Mouse (Mus musculus): ENCODE results near the gene Dhdh. TPM values are rescaled to one million over a fixed set of nuclear protein-coding genes. Genes with fewer than 3 reads are reported as not detected.
"Not testable (repeated sequence)": the region's sequence is repeated elsewhere in the genome, so short reads cannot be mapped to it uniquely, and the experiment has no call there.

Dhdh gene
- total and polyA plus RNA-seq, 3 experiments: 1.6 to 18.0 (median 6.8) TPM

DNA sequence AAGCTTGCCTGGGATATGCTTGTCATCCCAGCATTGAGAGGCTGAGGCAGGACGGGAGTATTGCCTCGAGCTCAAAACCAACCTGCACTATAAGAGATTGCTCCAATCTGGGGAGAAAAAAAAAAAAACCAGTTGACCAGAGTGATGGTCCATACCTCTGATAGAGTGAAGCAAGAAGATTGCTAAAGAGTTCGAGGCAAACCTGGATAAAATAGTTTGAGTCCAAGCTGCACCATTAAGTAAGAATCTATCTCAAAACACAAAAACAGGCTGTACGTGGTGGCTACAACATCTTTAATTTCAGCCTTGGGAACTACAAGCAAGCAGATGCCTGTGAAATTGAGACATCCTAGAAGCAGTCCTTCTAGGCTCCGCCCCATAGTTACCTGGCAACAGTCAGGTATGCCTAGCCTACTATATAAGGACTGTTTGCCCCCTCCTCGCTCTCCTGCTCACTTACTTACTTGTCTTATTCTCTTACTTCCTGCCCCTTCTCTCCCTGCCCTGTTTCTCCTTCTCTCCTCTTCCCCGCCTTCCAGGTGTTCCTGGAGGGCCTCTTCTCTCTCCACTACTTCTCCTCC, 21.4 kb downstream of the Dhdh start:
- ATAC-seq (ENCODE audit: extremely low read depth, insufficient number of reproducible peaks, low FRiP score, poor library complexity, severe bottlenecking) (no peak), DNase-seq (ENCODE audit: low spot score) (no peak)
- peak overlapping the region; percentile 94 for H3K4me3 ChIP-seq (ENCODE audit: low read depth, low read length)
- no peaks in the 10 kb centered on the region for H3K9me3 ChIP-seq (replicated peaks)
- TF ChIP-seq GATA1 (IDR thresholded peaks at IDR 0.05; ENCODE audit: borderline replicate concordance, low read length) (no peak), POLR2AphosphoS5 (IDR thresholded peaks at IDR 0.05; ENCODE audit: insufficient replicate concordance, low read depth, low read length) (no peak), GATA2 (IDR thresholded peaks at IDR 0.05; ENCODE audit: borderline replicate concordance, low read depth, low read length) (no peak), CTCF (IDR thresholded peaks at IDR 0.05; ENCODE audit: low read depth, low read length) (no peak), TAL1 (conservative IDR thresholded peaks at IDR 0.05; ENCODE audit: low read depth, low read length) (no peak)
- peaks cover 36% of the 10 kb centered on the region for H3K36me3 ChIP-seq (replicated peaks)
- peaks cover 2% of the 10 kb centered on the region; the same call in 1 of the 2 replicates for H3K27me3 ChIP-seq (ENCODE audit: insufficient read depth, low read length)
- peaks cover 51% of the 10 kb centered on the region for H3K4me1 ChIP-seq (ENCODE audit: insufficient read depth, low read depth, low read length)

DNA sequence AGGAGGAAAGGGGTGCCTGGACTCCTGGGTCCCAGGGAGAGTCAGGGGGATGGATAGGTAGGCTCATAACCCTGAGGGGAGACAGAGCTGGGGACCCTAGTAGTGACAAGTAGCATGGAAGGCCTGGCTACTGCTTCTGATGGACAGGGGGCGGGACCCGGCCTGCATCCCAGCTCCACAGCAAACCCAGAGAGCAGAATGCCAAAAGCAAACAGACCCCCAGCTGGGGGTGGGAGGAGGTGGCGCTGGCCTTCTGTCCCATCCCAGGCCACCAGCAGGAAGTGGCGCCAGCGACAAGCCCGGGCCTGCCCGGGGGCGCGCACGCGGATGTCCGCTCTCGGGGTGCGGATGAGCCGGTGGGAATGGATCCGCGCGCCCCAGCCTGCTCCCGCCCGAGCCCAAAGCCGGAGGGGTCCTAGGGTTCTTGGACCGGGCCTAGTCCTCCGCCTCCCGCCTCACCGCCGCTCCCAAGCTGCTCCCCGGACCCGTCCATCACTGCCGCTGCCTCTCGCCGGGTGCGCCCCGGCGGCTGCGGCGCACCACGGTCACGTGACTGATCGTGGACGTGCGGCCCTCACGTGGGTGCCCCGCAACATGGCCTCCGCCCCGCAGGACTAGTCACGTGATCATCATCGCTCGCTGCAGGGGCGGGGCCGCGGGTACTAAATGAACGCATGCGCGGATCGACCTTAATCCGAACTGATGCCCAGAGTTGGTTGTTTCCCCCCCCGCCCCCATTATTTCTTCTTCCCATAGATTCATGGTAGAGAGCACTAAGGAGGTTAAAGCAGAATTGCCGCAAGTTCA, 22.1 kb downstream of the Dhdh start, which contains the start of gene Bax:
TSS of gene Bax (minus strand) at position 616 of the 807 bp plus-strand sequence.
- peak; percentile 83 for DNase-seq (ENCODE audit: low spot score)
- Histone ChIP-seq H3K36me3 (replicated peaks) (peaks cover 43% of the 10 kb centered on the region), H3K9me3 (replicated peaks) (no peaks in the 10 kb centered on the region), H3K27me3 (ENCODE audit: insufficient read depth, low read length) (peaks cover 2% of the 10 kb centered on the region; the same call in 1 of the 2 replicates), H3K4me3 (ENCODE audit: low read depth, low read length) (peak within 1 kb of the TSS; percentile 94), H3K4me1 (ENCODE audit: insufficient read depth, low read depth, low read length) (peaks cover 54% of the 10 kb centered on the region)
- TF ChIP-seq CTCF (IDR thresholded peaks at IDR 0.05; ENCODE audit: low read depth, low read length) (no peak), TAL1 (conservative IDR thresholded peaks at IDR 0.05; ENCODE audit: low read depth, low read length) (no peak), GATA2 (IDR thresholded peaks at IDR 0.05; ENCODE audit: borderline replicate concordance, low read depth, low read length) (no peak), GATA1 (IDR thresholded peaks at IDR 0.05; ENCODE audit: borderline replicate concordance, low read length) (no peak), POLR2AphosphoS5 (IDR thresholded peaks at IDR 0.05; ENCODE audit: insufficient replicate concordance, low read depth, low read length) (no peak)
- peak; percentile 36; the same call in 1 of the 2 replicates for ATAC-seq (ENCODE audit: extremely low read depth, insufficient number of reproducible peaks, low FRiP score, poor library complexity, severe bottlenecking)

DNA sequence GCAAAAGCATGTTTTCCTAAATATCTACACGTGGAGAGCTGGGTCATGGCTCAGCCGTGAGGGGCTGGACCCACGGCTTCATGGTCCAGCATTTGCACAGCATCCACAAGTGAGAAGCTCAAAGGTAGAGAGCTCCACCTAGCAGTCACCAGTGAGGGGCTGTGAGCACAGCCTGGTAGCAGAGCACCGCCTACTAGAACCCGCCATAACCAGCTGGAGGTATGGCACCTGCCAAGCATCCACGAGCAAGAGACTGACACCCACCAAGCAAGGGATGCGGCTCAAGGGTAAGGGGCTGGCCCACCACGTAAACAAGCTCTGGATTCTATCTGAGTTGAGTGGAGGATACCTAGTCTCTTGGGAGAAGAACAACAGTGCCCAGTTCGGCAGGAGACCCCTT, 23.1 kb downstream of the Dhdh start:
- Histone ChIP-seq H3K36me3 (replicated peaks) (peaks cover 51% of the 10 kb centered on the region), H3K4me3 (ENCODE audit: low read depth, low read length) (peak overlapping the region; percentile 94), H3K9me3 (replicated peaks) (no peaks in the 10 kb centered on the region), H3K4me1 (ENCODE audit: insufficient read depth, low read depth, low read length) (peaks cover 54% of the 10 kb centered on the region), H3K27me3 (ENCODE audit: insufficient read depth, low read length) (peaks cover 2% of the 10 kb centered on the region; the same call in 1 of the 2 replicates)
- DNase-seq (ENCODE audit: low spot score): peak; percentile 43
- peak; percentile 16; the same call in 1 of the 2 replicates for ATAC-seq (ENCODE audit: extremely low read depth, insufficient number of reproducible peaks, low FRiP score, poor library complexity, severe bottlenecking)
- TF ChIP-seq GATA1 (IDR thresholded peaks at IDR 0.05; ENCODE audit: borderline replicate concordance, low read length): no peak
- TF ChIP-seq POLR2AphosphoS5 (IDR thresholded peaks at IDR 0.05; ENCODE audit: insufficient replicate concordance, low read depth, low read length): no peak
- TF ChIP-seq GATA2 (IDR thresholded peaks at IDR 0.05; ENCODE audit: borderline replicate concordance, low read depth, low read length): no peak
- TF ChIP-seq CTCF (IDR thresholded peaks at IDR 0.05; ENCODE audit: low read depth, low read length): no peak
- TF ChIP-seq TAL1 (conservative IDR thresholded peaks at IDR 0.05; ENCODE audit: low read depth, low read length): no peak

DNA sequence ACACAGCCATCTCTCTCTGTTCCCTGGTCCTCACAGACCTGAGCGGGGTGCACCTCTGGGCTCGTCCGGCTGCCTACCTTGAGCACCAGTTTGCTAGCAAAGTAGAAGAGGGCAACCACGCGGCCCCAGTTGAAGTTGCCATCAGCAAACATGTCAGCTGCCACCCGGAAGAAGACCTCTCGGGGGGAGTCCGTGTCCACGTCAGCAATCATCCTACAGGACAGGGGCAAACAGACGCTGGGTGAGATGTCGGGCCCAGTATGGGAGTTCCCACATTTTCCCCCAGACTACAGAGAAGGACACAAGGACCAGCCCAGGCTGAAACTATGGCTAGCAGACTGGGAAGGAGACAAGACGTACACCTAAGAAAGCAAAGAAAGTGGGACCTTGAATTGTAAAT, 23.5 kb downstream of the Dhdh start:
- Histone ChIP-seq H3K9me3 (replicated peaks) (no peaks in the 10 kb centered on the region), H3K36me3 (replicated peaks) (peaks cover 56% of the 10 kb centered on the region), H3K4me3 (ENCODE audit: low read depth, low read length) (peak overlapping the region; percentile 94), H3K27me3 (ENCODE audit: insufficient read depth, low read length) (peaks cover 2% of the 10 kb centered on the region; the same call in 1 of the 2 replicates), H3K4me1 (ENCODE audit: insufficient read depth, low read depth, low read length) (peaks cover 57% of the 10 kb centered on the region)
- DNase-seq (ENCODE audit: low spot score): no peak
- no peak for TF ChIP-seq CTCF (IDR thresholded peaks at IDR 0.05; ENCODE audit: low read depth, low read length)
- no peak for TF ChIP-seq POLR2AphosphoS5 (IDR thresholded peaks at IDR 0.05; ENCODE audit: insufficient replicate concordance, low read depth, low read length)
- TF ChIP-seq TAL1 (conservative IDR thresholded peaks at IDR 0.05; ENCODE audit: low read depth, low read length): no peak
- TF ChIP-seq GATA2 (IDR thresholded peaks at IDR 0.05; ENCODE audit: borderline replicate concordance, low read depth, low read length): no peak
- TF ChIP-seq GATA1 (IDR thresholded peaks at IDR 0.05; ENCODE audit: borderline replicate concordance, low read length): no peak
- no peak for ATAC-seq (ENCODE audit: extremely low read depth, insufficient number of reproducible peaks, low FRiP score, poor library complexity, severe bottlenecking)

DNA sequence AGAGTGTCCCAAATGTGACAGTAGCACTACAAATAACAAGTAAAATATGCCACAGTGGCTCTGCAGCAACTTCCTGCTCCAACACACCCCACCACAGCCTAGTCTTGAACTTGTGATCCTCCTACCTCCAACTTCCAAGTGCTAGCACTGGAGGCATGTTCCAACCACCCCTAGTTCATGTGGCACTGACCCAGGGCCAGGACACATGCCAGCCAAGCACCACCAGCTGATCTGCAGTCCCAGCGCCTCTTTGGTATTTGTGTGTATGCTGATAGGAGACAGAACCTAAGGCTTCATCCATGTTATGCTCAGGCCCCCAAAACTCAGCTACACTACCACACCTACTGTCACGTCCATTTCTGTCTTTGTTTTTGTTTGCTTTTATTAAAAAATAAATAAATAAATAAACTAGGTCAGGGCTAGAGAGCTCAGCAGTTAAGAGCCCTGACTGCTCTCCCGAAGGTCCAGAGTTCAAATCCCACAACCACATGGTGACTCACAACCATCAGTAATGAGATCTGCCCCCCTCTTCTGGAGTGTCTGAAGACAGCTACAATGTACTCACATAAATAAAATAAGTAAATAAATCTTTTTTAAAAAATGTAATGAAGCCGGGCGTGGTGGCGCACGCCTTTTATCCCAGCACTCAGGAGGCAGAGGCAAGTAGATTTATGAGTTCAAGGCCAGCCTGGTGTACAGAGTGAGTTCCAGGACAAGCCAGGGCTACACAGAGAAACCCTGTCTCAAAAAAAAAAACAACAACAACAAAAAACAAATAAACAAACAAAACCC, 24.4 kb downstream of the Dhdh start:
- Histone ChIP-seq H3K36me3 (replicated peaks) (peaks cover 59% of the 10 kb centered on the region), H3K27me3 (ENCODE audit: insufficient read depth, low read length) (peaks cover 2% of the 10 kb centered on the region; the same call in 1 of the 2 replicates), H3K9me3 (replicated peaks) (no peaks in the 10 kb centered on the region), H3K4me3 (ENCODE audit: low read depth, low read length) (peak overlapping the region; percentile 94), H3K4me1 (ENCODE audit: insufficient read depth, low read depth, low read length) (peaks cover 60% of the 10 kb centered on the region)
- DNase-seq (ENCODE audit: low spot score) (no peak), ATAC-seq (ENCODE audit: extremely low read depth, insufficient number of reproducible peaks, low FRiP score, poor library complexity, severe bottlenecking) (no peak)
- no peak for TF ChIP-seq GATA1 (IDR thresholded peaks at IDR 0.05; ENCODE audit: borderline replicate concordance, low read length)
- TF ChIP-seq GATA2 (IDR thresholded peaks at IDR 0.05; ENCODE audit: borderline replicate concordance, low read depth, low read length): no peak
- TF ChIP-seq CTCF (IDR thresholded peaks at IDR 0.05; ENCODE audit: low read depth, low read length): no peak
- no peak for TF ChIP-seq TAL1 (conservative IDR thresholded peaks at IDR 0.05; ENCODE audit: low read depth, low read length)
- TF ChIP-seq POLR2AphosphoS5 (IDR thresholded peaks at IDR 0.05; ENCODE audit: insufficient replicate concordance, low read depth, low read length): no peak

DNA sequence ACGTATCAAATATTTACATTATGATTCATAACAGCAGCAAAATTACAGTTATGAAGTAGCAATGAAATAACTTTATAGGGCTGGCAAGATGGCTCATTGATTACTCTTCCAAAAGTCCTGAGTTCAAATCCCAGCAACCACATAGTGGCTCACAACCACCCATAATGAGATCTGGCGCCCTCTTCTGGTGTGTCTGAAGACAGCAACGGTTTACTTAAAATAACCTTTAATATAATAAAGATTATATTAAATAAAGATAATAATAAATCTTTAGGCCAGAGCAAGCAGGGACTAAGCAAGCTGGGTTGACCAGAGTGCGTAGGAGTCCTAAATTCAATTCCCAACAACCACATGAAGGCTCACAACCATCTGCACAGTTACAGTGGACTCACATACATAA, 25.7 kb downstream of the Dhdh start:
- Histone ChIP-seq H3K4me1 (ENCODE audit: insufficient read depth, low read depth, low read length) (peaks cover 61% of the 10 kb centered on the region), H3K36me3 (replicated peaks) (peaks cover 71% of the 10 kb centered on the region)
- DNase-seq (ENCODE audit: low spot score); H3K4me3 ChIP-seq (ENCODE audit: low read depth, low read length); H3K9me3 ChIP-seq (replicated peaks); H3K27me3 ChIP-seq (ENCODE audit: insufficient read depth, low read length); ATAC-seq (ENCODE audit: extremely low read depth, insufficient number of reproducible peaks, low FRiP score, poor library complexity, severe bottlenecking): not testable (repeated sequence)
